Mouse (Mus musculus): ENCODE data around the gene Krt19.

The Krt19 gene

GRCm38 (mm10) chr11:100136559-100136958 is 11.9 kb downstream of the Krt19 start:
- no peak for DNase-seq

GRCm38 (mm10) chr11:100135731-100136130 is 12.7 kb downstream of the Krt19 start, which contains the start of gene Krt15:
TSS of gene Krt15 (minus strand) at chr11:100135928.
- DNase-seq: no peak

- DNase-seq: no peak
Measured at GRCm38 (mm10) chr11:100124901-100125300, 23.6 kb downstream of the Krt19 start.

GRCm38 (mm10) chr11:100121466-100121865 is 27.0 kb downstream of the Krt19 start, which contains the start of gene Krt13:
TSS of gene Krt13 (minus strand) at chr11:100121566.
- no peak for DNase-seq

- DNase-seq: no peak
Measured at GRCm38 (mm10) chr11:100120331-100120730, 28.1 kb downstream of the Krt19 start.

- DNase-seq: no peak
Measured at GRCm38 (mm10) chr11:100113742-100114029, 34.8 kb downstream of the Krt19 start.

- DNase-seq: no peak
Measured at GRCm38 (mm10) chr11:100112935-100113741, 35.3 kb downstream of the Krt19 start.

GRCm38 (mm10) chr11:100105576-100106122 is 42.8 kb downstream of the Krt19 start, which contains the start of gene Krt36:
TSS of gene Krt36 (minus strand) at chr11:100105626.
- DNase-seq: no peak

- DNase-seq: no peak
Measured at GRCm38 (mm10) chr11:100102693-100103429, 45.6 kb downstream of the Krt19 start.

- no peak for DNase-seq
Measured at GRCm38 (mm10) chr11:100100391-100100790, 48.1 kb downstream of the Krt19 start.

- DNase-seq: no peak
Measured at GRCm38 (mm10) chr11:100097819-100098218, 50.6 kb downstream of the Krt19 start.

- DNase-seq: no peak
Measured at GRCm38 (mm10) chr11:100096141-100096540, 52.3 kb downstream of the Krt19 start, which contains the start of gene Krt35. TSS of gene Krt35 (minus strand) at chr11:100096241.

All from cerebellum, adult 8-10 months (tissue).